Mouse (Mus musculus): Measurements from ENCODE around the gene Cry2. TPM values are rescaled to one million over a fixed set of nuclear protein-coding genes. Genes with fewer than 3 reads are reported as not detected.

Cry2 gene
- polyA plus RNA-seq, 1 experiment = 8.0 TPM

DNA sequence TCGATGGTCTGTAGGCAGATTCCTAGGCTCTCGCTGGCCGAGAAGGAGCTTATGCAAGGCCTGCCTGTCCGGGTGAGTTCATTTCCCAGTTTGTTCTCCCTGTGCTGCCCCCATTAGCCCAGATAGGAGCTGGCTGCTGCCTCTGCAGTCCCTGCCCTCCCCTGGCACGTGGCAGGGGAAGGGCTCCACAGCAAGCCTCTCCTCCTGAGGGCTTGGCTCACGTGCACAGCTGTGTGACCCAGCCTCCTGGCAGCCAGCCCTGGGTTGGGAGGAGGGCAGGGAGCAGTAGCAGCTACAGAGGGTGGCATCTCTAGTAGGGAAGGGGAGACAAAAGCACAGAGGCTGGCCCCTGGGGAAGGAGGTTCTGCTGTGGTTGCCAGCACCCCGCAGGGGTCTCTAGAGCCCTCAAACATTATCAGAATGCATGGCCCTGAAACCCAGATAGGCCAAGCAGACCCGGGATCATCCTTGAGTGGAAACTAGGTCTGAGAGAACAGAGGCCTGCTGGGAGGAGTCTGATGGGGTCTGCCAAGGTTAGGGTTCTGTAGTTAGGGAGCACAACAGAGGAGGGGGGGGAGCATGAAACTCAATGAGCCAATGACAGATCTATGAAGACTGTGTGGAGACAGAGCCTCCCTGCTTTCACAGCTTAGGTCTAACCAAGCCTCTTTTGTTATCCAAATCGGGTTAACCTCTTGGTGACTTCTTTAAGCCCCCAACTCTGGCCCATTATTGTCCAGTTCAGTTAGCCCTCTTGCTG, 10.0 kb downstream of the Cry2 start:
- Histone ChIP-seq H3K27ac (ENCODE audit: control insufficient read depth, insufficient read depth, low read depth, low read length, poor library complexity) (no peak overlapping the region), H3K4me1 (ENCODE audit: control insufficient read depth, insufficient read depth, low read length) (no peaks in the 10 kb centered on the region; the same call in 1 of the 2 replicates), H3K4me3 (replicated peaks; ENCODE audit: control insufficient read depth, low read depth, low read length) (no peak overlapping the region)
- 43% methylated on average over 9 of the region's 9 CpGs for WGBS
- TF ChIP-seq POLR2A (IDR thresholded peaks at IDR 0.05; ENCODE audit: borderline replicate concordance, control insufficient read depth, low read depth, low read length) (no peak), CTCF (IDR thresholded peaks at IDR 0.05; ENCODE audit: control insufficient read depth, insufficient read depth, low read length) (no peak)

DNA sequence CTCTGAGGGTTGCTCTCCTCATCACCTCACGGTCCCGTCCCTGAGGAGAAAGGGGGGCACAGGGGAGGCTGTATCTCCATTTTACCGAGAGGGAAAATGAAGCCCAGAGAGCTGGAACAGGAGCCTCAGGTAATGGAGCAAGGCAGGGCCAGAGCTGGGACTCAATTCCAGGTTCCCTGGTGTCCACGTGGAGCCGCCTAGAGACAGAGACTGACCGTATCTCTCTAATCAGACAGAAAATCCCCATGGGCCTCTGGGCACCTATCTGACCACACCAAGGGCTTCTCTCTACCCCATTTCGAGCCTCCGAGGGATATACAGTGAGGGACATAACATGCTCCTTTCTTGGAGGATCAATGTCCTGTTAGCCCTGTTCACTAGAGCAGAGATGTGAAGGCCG, 10.7 kb downstream of the Cry2 start:
- Histone ChIP-seq H3K27ac (ENCODE audit: control insufficient read depth, insufficient read depth, low read depth, low read length, poor library complexity) (no peak overlapping the region), H3K4me1 (ENCODE audit: control insufficient read depth, insufficient read depth, low read length) (no peaks in the 10 kb centered on the region; the same call in 1 of the 2 replicates), H3K4me3 (replicated peaks; ENCODE audit: control insufficient read depth, low read depth, low read length) (no peak overlapping the region)
- TF ChIP-seq POLR2A (IDR thresholded peaks at IDR 0.05; ENCODE audit: borderline replicate concordance, control insufficient read depth, low read depth, low read length) = no peak
- TF ChIP-seq CTCF (IDR thresholded peaks at IDR 0.05; ENCODE audit: control insufficient read depth, insufficient read depth, low read length) = no peak
- 72% methylated on average over 9 of the region's 9 CpGs for WGBS

DNA sequence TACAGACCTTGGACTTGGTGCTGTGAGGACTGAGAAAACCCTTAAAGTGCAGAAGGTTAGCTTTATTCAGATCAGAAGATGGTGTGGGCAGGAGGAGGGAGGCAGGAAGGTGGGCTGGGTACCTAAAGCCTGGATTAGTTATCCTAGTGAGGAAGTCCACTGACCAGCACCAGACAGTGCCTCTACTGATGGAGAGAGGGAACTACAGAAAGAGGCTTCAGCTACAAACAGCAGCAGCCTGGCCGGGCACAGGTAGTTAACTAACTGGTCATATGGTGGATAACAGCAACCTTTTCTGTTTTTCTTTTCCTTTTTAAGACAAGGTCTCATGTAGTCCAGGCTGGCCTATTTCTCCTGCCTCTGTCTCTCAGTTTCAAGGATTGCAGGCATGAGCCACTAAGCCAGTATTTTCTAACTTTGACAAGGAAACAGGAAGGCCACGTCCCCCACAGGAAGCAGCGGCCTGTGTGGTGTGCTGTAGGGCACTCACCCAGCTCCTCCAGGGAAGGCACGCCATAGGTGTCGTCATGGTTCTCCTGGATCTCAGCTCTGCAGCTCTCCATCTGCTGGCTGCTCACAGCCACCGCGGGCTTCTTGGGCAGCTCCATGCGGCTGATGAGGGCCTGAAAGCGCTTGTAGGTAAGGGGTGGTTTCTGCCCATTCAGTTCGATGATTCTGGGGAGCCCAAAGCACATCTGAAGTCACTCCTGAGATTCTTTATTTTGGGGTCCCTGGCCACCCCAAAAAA, 11.3 kb downstream of the Cry2 start:
- Histone ChIP-seq H3K4me1 (ENCODE audit: control insufficient read depth, insufficient read depth, low read length) (no peaks in the 10 kb centered on the region; the same call in 1 of the 2 replicates), H3K4me3 (replicated peaks; ENCODE audit: control insufficient read depth, low read depth, low read length) (no peak overlapping the region), H3K27ac (ENCODE audit: control insufficient read depth, insufficient read depth, low read depth, low read length, poor library complexity) (no peak overlapping the region; the same call in 1 of the 2 replicates)
- TF ChIP-seq POLR2A (IDR thresholded peaks at IDR 0.05; ENCODE audit: borderline replicate concordance, control insufficient read depth, low read depth, low read length) (no peak), CTCF (IDR thresholded peaks at IDR 0.05; ENCODE audit: control insufficient read depth, insufficient read depth, low read length) (peak; percentile 32; the same call in 1 of the 2 replicates)
- WGBS = 17% methylated on average over 10 of the region's 10 CpGs

DNA sequence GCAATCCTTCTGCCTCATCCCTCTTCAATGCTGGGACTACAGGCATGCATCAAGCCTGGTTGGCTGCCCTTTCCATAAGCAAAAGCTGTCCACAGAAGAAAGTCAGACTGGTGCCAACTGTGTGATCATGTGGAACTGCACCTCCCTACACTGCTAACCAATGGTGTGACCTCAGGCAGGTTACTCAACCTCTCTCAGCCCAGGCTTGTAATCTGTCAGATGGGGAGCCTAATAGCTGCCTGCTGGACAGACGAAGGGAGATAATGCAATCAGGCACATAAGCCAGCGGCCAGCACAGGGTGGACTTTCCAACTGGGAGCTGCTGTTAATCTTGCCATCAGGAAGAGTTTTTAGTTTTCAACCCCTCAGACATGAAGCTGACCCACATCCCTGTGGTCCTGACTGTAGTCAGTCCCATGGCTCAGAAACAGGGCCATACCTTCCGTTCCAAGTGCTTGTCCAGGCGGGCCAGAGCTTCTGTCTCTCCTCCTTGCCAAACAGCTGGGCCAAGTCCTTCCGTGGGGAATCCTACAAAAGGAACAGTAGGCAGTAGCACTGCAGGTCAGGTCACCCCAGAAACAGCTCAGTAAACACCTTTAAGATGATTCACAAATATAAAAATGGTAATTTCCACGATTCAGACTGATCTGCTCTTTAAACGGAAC, 12.0 kb downstream of the Cry2 start:
- 74% methylated on average over 7 of the region's 7 CpGs for WGBS
- Histone ChIP-seq H3K4me3 (replicated peaks; ENCODE audit: control insufficient read depth, low read depth, low read length) (no peak overlapping the region), H3K4me1 (ENCODE audit: control insufficient read depth, insufficient read depth, low read length) (no peaks in the 10 kb centered on the region; the same call in 1 of the 2 replicates), H3K27ac (ENCODE audit: control insufficient read depth, insufficient read depth, low read depth, low read length, poor library complexity) (no peak overlapping the region)
- TF ChIP-seq CTCF (IDR thresholded peaks at IDR 0.05; ENCODE audit: control insufficient read depth, insufficient read depth, low read length) (no peak), POLR2A (IDR thresholded peaks at IDR 0.05; ENCODE audit: borderline replicate concordance, control insufficient read depth, low read depth, low read length) (no peak)

DNA sequence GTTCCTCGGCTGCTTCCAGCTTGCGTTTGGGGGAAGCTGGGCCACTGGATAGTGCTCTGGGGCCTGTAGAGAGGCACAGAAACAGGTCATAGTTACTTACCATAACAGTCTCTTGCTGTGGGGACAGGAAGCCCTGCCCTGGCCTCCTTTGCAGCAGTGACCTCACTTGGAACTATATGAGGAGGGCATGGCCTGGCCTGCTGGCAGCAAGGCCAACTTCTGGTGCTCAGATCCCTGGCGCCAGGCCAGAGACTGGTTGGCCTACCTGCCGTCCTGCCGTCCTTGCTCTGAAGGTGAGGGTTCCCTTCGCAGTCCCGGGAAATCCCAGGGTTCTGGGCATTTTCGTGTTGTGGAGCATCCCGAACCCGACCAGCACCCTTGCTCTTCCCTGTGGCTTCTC, 22.1 kb downstream of the Cry2 start:
- TF ChIP-seq POLR2A (IDR thresholded peaks at IDR 0.05; ENCODE audit: borderline replicate concordance, control insufficient read depth, low read depth, low read length) (no peak), CTCF (IDR thresholded peaks at IDR 0.05; ENCODE audit: control insufficient read depth, insufficient read depth, low read length) (no peak)
- Histone ChIP-seq H3K4me3 (replicated peaks; ENCODE audit: control insufficient read depth, low read depth, low read length) (no peak overlapping the region), H3K4me1 (ENCODE audit: control insufficient read depth, insufficient read depth, low read length) (no peaks in the 10 kb centered on the region), H3K27ac (ENCODE audit: control insufficient read depth, insufficient read depth, low read depth, low read length, poor library complexity) (no peak overlapping the region)
- 90% methylated on average over 10 of the region's 10 CpGs for WGBS

DNA sequence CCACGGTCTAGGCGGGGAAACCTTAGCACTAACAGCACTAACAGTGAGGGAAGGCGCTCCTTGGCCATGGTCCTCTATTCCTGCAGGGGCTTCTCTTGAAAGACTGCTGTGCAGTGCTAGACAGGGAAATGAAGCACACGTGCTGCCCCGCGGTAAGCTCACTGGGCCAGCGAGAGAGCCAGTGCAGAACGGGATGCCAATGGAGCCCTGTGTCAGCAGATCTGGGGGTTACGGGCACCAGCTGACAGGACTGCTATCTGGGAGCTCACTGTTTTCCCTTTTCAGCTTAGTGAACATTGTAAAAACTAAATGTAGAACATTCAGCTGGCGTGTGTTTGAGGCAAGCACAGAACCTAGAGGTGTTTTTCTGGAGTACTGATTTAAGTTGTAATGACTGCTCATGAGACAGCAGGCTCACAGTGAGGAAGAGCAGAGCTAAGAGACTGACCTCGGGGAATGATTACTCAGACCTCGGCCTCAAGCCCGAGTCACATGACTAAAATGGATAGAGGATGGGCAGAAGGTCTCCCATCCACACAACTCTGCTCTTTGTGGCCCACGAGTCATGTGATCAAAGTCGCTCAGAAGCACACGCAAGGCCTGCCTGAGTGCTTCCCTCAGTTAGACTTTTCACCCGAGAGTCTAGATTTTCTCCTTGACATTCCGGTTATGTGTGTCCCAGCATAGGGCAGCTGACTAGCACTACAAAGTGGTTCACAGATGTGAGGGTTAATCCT, 25.4 kb downstream of the Cry2 start:
- Histone ChIP-seq H3K4me3 (replicated peaks; ENCODE audit: control insufficient read depth, low read depth, low read length) (no peak overlapping the region), H3K27ac (ENCODE audit: control insufficient read depth, insufficient read depth, low read depth, low read length, poor library complexity) (no peak overlapping the region), H3K4me1 (ENCODE audit: control insufficient read depth, insufficient read depth, low read length) (no peaks in the 10 kb centered on the region)
- WGBS = 85% methylated on average over 18 of the region's 18 CpGs
- TF ChIP-seq POLR2A (IDR thresholded peaks at IDR 0.05; ENCODE audit: borderline replicate concordance, control insufficient read depth, low read depth, low read length) (no peak), CTCF (IDR thresholded peaks at IDR 0.05; ENCODE audit: control insufficient read depth, insufficient read depth, low read length) (no peak)

DNA sequence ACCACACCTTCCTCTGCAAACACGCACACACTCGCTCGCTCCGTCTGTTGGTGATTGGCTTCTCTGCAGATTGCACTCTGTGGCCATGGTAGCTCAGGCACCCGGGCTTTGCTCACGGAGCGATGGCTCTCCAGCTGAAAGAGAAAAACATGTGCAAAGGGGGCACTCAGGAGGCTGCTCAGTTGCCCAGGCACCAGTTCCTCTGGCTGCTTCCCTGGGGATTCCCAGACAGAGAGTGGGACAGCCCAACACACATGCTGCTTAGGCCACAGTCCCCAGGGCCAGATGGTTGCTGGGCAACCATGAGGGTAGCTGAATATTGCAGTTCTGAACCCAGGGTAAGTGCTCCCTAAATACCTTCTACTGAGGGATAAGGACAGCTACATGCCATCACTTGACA, 28.2 kb downstream of the Cry2 start:
- TF ChIP-seq CTCF (IDR thresholded peaks at IDR 0.05; ENCODE audit: control insufficient read depth, insufficient read depth, low read length) (no peak), POLR2A (IDR thresholded peaks at IDR 0.05; ENCODE audit: borderline replicate concordance, control insufficient read depth, low read depth, low read length) (no peak)
- 91% methylated on average over 7 of the region's 7 CpGs for WGBS
- no peak overlapping the region for H3K4me3 ChIP-seq (replicated peaks; ENCODE audit: control insufficient read depth, low read depth, low read length)
- H3K4me1 ChIP-seq (ENCODE audit: control insufficient read depth, insufficient read depth, low read length) = no peaks in the 10 kb centered on the region
- H3K27ac ChIP-seq (ENCODE audit: control insufficient read depth, insufficient read depth, low read depth, low read length, poor library complexity) = no peak overlapping the region
